Mouse (Mus musculus) liver, embryonic 14.5 days (tissue): ENCODE data around the gene Ubl5. TPM values are rescaled to one million over a fixed set of nuclear protein-coding genes. Genes with fewer than 3 reads are reported as not detected.

Experiments used
- ATAC-seq: fragments of 200-750 bp; cut with Nextera tagmentation; 2 replicates; pipeline ENCODE4 v1.8.0; 2017; ENCODE audit warnings: moderate number of reproducible peaks, mild to moderate bottlenecking, moderate library complexity; ENCODE audit not compliant: insufficient read depth
- DNase-seq, 3 experiments: peaks; one replicate each; pipeline ENCODE4 v3.0.0-alpha.2; 2012 to 2013; ENCODE audit warnings: low read depth in 3 of 3, low spot score in 3 of 3
- H3K27ac ChIP-seq: fragments of 300-500 bp; sonication (generic); 2 replicates; pipeline ENCODE4 v1.5.1; 2014; ENCODE audit warnings: moderate library complexity, mild to moderate bottlenecking, control low read depth, inconsistent platforms
- H3K27me3 ChIP-seq: fragments of 300-500 bp; sonication (generic); 2 replicates; pipeline ENCODE4 v1.6.1; 2014; ENCODE audit warnings: mild to moderate bottlenecking, low read length, moderate library complexity; ENCODE audit not compliant: control insufficient read depth, insufficient read depth
- H3K36me3 ChIP-seq: fragments of 300-500 bp; sonication (generic); replicated peaks from 2 replicates; pipeline ENCODE4 v1.6.1; 2014; ENCODE audit warnings: low read depth; ENCODE audit not compliant: control insufficient read depth, insufficient read depth
- H3K4me1 ChIP-seq, 2 experiments: fragments of 200-500 bp in 1 of 2; fragments of 300-500 bp in 1 of 2; sonication (generic) in 1 of 2; replicated peaks; 2 replicates each; pipeline ENCODE4 v1.6.1; 2012 to 2014; ENCODE audit warnings: antibody characterized with exemption in 1 of 2, inconsistent platforms in 1 of 2, low read length in 1 of 2; ENCODE audit not compliant: control insufficient read depth in 2 of 2, insufficient read depth in 2 of 2
- H3K4me2 ChIP-seq: fragments of 300-500 bp; sonication (generic); 2 replicates; pipeline ENCODE4 v1.6.1; 2014; ENCODE audit warnings: low read depth, mild to moderate bottlenecking, control low read depth, moderate library complexity
- H3K4me3 ChIP-seq, 2 experiments: fragments of 200-500 bp in 1 of 2; fragments of 300-500 bp in 1 of 2; sonication (generic) in 1 of 2; 2 replicates each; pipeline ENCODE4 v1.5.1; 2012 to 2014; ENCODE audit warnings: low read depth in 2 of 2, low read length in 2 of 2, mild to moderate bottlenecking in 2 of 2, control low read depth in 1 of 2, inconsistent platforms in 1 of 2, moderate library complexity in 1 of 2; ENCODE audit not compliant: insufficient read depth in 1 of 2
- H3K9ac ChIP-seq: fragments of 300-500 bp; sonication (generic); replicated peaks from 2 replicates; pipeline ENCODE4 v1.6.1; 2014; ENCODE audit warnings: mild to moderate bottlenecking, control low read depth, moderate library complexity
- H3K9me3 ChIP-seq: fragments of 300-500 bp; sonication (generic); 2 replicates; pipeline ENCODE4 v1.6.1; 2016; ENCODE audit warnings: low read length, mixed read lengths; ENCODE audit not compliant: control insufficient read depth
- CTCF ChIP-seq: IDR thresholded peaks from 2 replicates; pipeline ENCODE4 v1.5.1; 2016; ENCODE audit warnings: antibody characterized with exemption, low read depth, control low read depth
- EP300 ChIP-seq: IDR thresholded peaks from 2 replicates; pipeline ENCODE4 v1.6.1; 2016; ENCODE audit warnings: antibody characterized with exemption, low read depth
- WGBS: fragments of 180-500 bp; shearing (Covaris S2); extraction: QIAGEN DNeasy Blood & Tissue Kit; methylation state at CpG from one replicate; pipeline ENCODE4 v1.1.7; 2014; ENCODE audit not compliant: insufficient replicate concordance; 5-methylcytosine and 5-hydroxymethylcytosine counted together
- polyA plus RNA-seq, 2 experiments: library from polyadenylated mRNA; depleted of rRNA in 1 of 2; stranded (reverse) in 1 of 2; unstranded in 1 of 2; fragments of >200 nt; fragmentation: Nextera tagmentation in 1 of 2; extraction: Ambion mirVana in 1 of 2; gene quantifications; 2 replicates each; pipeline versions ENCODE4 v1.2.1 to v1.2.3; 2012 to 2014

Ubl5 gene
- polyA plus RNA-seq, 2 experiments = 203 to 272 TPM

- no peak for ATAC-seq
- no peaks in the 10 kb centered on the region for H3K36me3 ChIP-seq
- H3K4me1 ChIP-seq = peaks cover 0 to 2% of the 10 kb centered on the region in 2 experiments; a peak in 1 of 4 replicates
- H3K4me2 ChIP-seq = no peak overlapping the region
- no peak for DNase-seq
- TF ChIP-seq CTCF (no peak), EP300 (no peak)
- no peaks in the 10 kb centered on the region for H3K9me3 ChIP-seq
- no peaks in the 10 kb centered on the region for H3K27me3 ChIP-seq
- H3K9ac ChIP-seq = no peak overlapping the region
- WGBS = 66% methylated on average over 3 of the region's 3 CpGs
- H3K27ac ChIP-seq = no peak overlapping the region
- no peak overlapping the region for H3K4me3 ChIP-seq
These were observed 6.4 kb upstream of the Ubl5 start for GRCm38 (mm10) chr9:20636256-20636655.

GRCm38 (mm10) chr9:20636790-20637189 is 5.9 kb upstream of the Ubl5 start:
- no peak for ATAC-seq
- H3K36me3 ChIP-seq = no peaks in the 10 kb centered on the region
- no peaks in the 10 kb centered on the region for H3K9me3 ChIP-seq
- H3K9ac ChIP-seq = no peak overlapping the region
- H3K27me3 ChIP-seq = no peaks in the 10 kb centered on the region
- 75% methylated on average over 2 of the region's 2 CpGs for WGBS
- no peak overlapping the region for H3K4me3 ChIP-seq
- H3K27ac ChIP-seq = no peak overlapping the region
- TF ChIP-seq CTCF = no peak
- TF ChIP-seq EP300 = no peak
- peaks cover 0 to 3% of the 10 kb centered on the region in 2 experiments; a peak in 1 of 4 replicates for H3K4me1 ChIP-seq
- no peak overlapping the region for H3K4me2 ChIP-seq
- DNase-seq = no peak

GRCm38 (mm10) chr9:20638552-20638951 is 4.1 kb upstream of the Ubl5 start:
- no peak for DNase-seq
- WGBS = 91% methylated on average over 19 of the region's 19 CpGs

GRCm38 (mm10) chr9:20639486-20639885 is 3.2 kb upstream of the Ubl5 start:
- 87% methylated on average over 4 of the region's 4 CpGs for WGBS

More at GRCm38 (mm10) chr9:20638552-20638951, 4.1 kb upstream of the Ubl5 start:
- Histone ChIP-seq H3K27me3 (no peaks in the 10 kb centered on the region), H3K4me1 (peaks cover 2 to 7% of the 10 kb centered on the region in 2 experiments; a peak in 2 of 4 replicates), H3K4me3 (no peak overlapping the region), H3K9me3 (no peaks in the 10 kb centered on the region), H3K36me3 (no peaks in the 10 kb centered on the region), H3K9ac (no peak overlapping the region), H3K4me2 (no peak overlapping the region), H3K27ac (no peak overlapping the region)
- TF ChIP-seq CTCF (no peak), EP300 (no peak)
- ATAC-seq = no peak

GRCm38 (mm10) chr9:20641501-20641900 is 1.2 kb upstream of the Ubl5 start:
- Histone ChIP-seq H3K4me3 (peak overlapping the region; percentile 94 to 97), H3K4me2 (peak overlapping the region; percentile 98), H3K27ac (no peak overlapping the region), H3K36me3 (no peaks in the 10 kb centered on the region), H3K4me1 (peaks cover 2 to 11% of the 10 kb centered on the region in 2 experiments; a peak in 2 of 4 replicates), H3K27me3 (no peaks in the 10 kb centered on the region), H3K9ac (peak overlapping the region; percentile 93), H3K9me3 (no peaks in the 10 kb centered on the region)
- DNase-seq (no peak), ATAC-seq (no peak)
- WGBS = 28% methylated on average over 6 of the region's 6 CpGs
- TF ChIP-seq EP300 (no peak), CTCF (no peak)

More at GRCm38 (mm10) chr9:20639486-20639885, 3.2 kb upstream of the Ubl5 start:
- DNase-seq (no peak), ATAC-seq (no peak)
- H3K27me3 ChIP-seq = no peaks in the 10 kb centered on the region
- no peaks in the 10 kb centered on the region for H3K36me3 ChIP-seq
- H3K4me3 ChIP-seq = no peak overlapping the region
- H3K9me3 ChIP-seq = no peaks in the 10 kb centered on the region
- H3K4me2 ChIP-seq = no peak overlapping the region
- H3K4me1 ChIP-seq = peaks cover 2 to 9% of the 10 kb centered on the region in 2 experiments; a peak in 2 of 4 replicates
- no peak overlapping the region for H3K9ac ChIP-seq
- H3K27ac ChIP-seq = no peak overlapping the region
- TF ChIP-seq CTCF = no peak
- TF ChIP-seq EP300 = no peak
